Mouse (Mus musculus): Measurements from ENCODE around the gene Cer1. TPM values are rescaled to one million over a fixed set of nuclear protein-coding genes. Genes with fewer than 3 reads are reported as not detected.

Gene Cer1
- polyA plus RNA-seq, 1 experiment from 2014 or later, result 0.09 TPM

DNA sequence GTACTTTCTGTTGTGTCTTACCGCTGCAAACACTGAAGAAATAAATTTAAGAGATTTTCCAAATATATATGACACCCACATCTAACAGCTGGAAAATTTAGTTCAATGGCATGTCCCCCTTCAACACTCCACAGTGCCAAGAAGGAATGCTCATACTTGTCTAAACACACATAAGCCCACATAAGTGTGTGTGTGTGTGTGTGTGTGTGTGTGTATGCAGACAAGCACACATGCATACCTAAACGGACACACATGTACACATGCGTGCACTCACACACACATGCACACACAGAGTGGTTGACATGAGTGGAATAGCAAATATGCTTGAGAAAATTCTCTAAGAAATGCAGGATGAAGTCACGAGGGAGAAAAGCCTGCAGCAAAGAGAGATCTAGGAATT, 12.4 kb downstream of the Cer1 start:
- ATAC-seq (ENCODE audit: low FRiP score), result no peak
- H3K4me2 ChIP-seq, result no peak overlapping the region
- no peaks in the 10 kb centered on the region for H3K4me1 ChIP-seq
- H3K9ac ChIP-seq (replicated peaks), result no peak overlapping the region
- no peaks in the 10 kb centered on the region for H3K36me3 ChIP-seq
- no peak overlapping the region for H3K27ac ChIP-seq (replicated peaks)
- H3K9me3 ChIP-seq (replicated peaks), result no peaks in the 10 kb centered on the region
- H3K4me3 ChIP-seq (replicated peaks), result no peak overlapping the region
- 84% methylated on average over 4 of the region's 4 CpGs for WGBS
- H3K27me3 ChIP-seq (replicated peaks), result no peaks in the 10 kb centered on the region

- no peak for ATAC-seq (ENCODE audit: low FRiP score)
- Histone ChIP-seq H3K4me3 (replicated peaks) (no peak overlapping the region), H3K9ac (replicated peaks) (no peak overlapping the region), H3K9me3 (replicated peaks) (no peaks in the 10 kb centered on the region), H3K27me3 (replicated peaks) (no peaks in the 10 kb centered on the region), H3K4me1 (no peaks in the 10 kb centered on the region), H3K27ac (replicated peaks) (no peak overlapping the region), H3K36me3 (no peaks in the 10 kb centered on the region), H3K4me2 (no peak overlapping the region)
- 36% methylated on average over 6 of the region's 6 CpGs for WGBS
Measured at GRCm38 (mm10) chr4:82872121-82872520, 12.8 kb downstream of the Cer1 start.

- Histone ChIP-seq H3K27me3 (replicated peaks) (no peaks in the 10 kb centered on the region), H3K9me3 (replicated peaks) (no peaks in the 10 kb centered on the region), H3K4me1 (no peaks in the 10 kb centered on the region), H3K9ac (replicated peaks) (no peak overlapping the region), H3K4me2 (no peak overlapping the region), H3K4me3 (replicated peaks) (no peak overlapping the region), H3K36me3 (no peaks in the 10 kb centered on the region), H3K27ac (replicated peaks) (no peak overlapping the region)
- WGBS, result 84% methylated on average over 6 of the region's 6 CpGs
- ATAC-seq (ENCODE audit: low FRiP score), result no peak
Measured at GRCm38 (mm10) chr4:82870931-82871330, 14.0 kb downstream of the Cer1 start.

DNA sequence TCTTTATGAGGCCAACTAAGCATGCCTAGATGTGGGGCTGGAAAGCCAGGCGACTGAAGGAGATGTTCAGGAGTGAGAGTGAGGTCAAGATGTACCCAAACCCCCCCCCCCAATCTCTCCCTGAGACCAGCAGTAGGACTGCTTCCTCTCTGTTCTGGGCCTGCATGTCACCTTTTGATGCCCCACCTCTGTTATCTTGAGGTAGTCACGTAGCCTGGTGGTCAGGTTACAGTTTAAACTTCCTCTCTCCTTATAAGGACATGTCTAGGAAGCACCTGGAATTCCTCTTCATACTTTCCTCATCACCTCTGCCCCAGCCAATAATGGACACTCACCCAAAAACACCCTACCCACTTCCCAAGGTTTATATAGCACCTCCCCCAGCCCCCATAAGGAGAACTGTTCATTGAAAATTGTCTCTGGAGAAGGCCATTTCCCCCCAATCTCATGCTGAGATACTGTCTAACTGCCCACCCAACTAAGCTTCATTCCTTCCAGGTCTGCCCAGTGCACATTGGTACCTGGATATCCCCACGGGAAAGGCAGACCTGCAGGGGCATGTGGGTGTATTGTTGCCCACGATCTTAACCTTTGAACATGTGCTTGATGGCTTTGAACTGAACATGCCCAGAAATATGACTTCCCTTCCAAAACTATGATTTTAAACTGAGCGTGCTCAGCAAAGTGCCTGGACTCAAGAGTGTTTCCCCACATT, 17.1 kb downstream of the Cer1 start:
- whole genome bisulfite sequencing, result 88% methylated on average over 5 of the region's 5 CpGs
- Histone ChIP-seq H3K27ac (replicated peaks) (no peak overlapping the region), H3K4me2 (no peak overlapping the region), H3K9ac (replicated peaks) (no peak overlapping the region), H3K4me3 (replicated peaks) (no peak overlapping the region), H3K4me1 (no peaks in the 10 kb centered on the region), H3K9me3 (replicated peaks) (no peaks in the 10 kb centered on the region), H3K27me3 (replicated peaks) (no peaks in the 10 kb centered on the region), H3K36me3 (no peaks in the 10 kb centered on the region)
- no peak for ATAC-seq (ENCODE audit: low FRiP score)

GRCm38 (mm10) chr4:82867111-82867510, 17.8 kb downstream of the Cer1 start:
- H3K9ac ChIP-seq (replicated peaks), result no peak overlapping the region
- no peaks in the 10 kb centered on the region for H3K4me1 ChIP-seq
- H3K9me3 ChIP-seq (replicated peaks), result no peaks in the 10 kb centered on the region
- H3K36me3 ChIP-seq, result no peaks in the 10 kb centered on the region
- no peak overlapping the region for H3K27ac ChIP-seq (replicated peaks)
- 70% methylated on average over 4 of the region's 4 CpGs for WGBS
- no peak for ATAC-seq (ENCODE audit: low FRiP score)
- no peaks in the 10 kb centered on the region for H3K27me3 ChIP-seq (replicated peaks)
- no peak overlapping the region for H3K4me2 ChIP-seq
- no peak overlapping the region for H3K4me3 ChIP-seq (replicated peaks)

DNA sequence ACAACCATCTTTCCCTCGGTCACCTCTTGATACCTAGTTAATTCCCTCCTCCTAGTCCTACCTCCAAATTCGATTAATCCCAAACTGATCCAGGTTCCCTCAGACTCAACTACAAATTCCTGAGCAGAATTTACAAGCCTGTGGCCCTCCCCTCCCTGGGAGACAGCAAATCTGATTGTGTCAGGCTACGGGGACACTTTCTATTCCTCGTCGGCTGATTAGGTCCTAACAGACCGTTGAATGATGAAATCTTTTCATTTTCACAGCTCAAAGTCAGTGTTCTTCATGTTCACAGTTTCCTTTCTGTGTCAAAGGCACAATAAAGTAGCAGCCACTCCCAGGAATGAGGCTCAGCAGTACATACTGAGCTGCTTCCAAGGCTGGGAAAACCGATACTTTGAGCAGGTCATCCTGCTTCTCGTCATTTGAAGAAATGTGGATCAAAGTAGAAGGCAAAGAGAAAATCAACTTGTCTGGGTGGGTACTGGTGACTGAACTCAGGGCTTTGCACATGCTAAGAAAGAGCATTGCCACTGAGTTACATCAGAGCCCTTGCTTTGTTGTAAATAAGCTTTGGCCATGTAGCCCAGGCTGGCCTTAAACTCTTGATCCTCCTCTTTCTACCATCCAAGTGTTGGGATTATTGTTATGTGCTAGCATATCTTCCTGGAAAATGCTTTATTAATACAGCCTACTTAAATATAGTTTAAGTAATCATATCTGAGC, 19.8 kb downstream of the Cer1 start:
- H3K4me1 ChIP-seq, result no peaks in the 10 kb centered on the region; the same call in 1 of the 2 replicates
- 83% methylated on average over 8 of the region's 8 CpGs for WGBS
- no peak overlapping the region for H3K27ac ChIP-seq (replicated peaks)
- no peaks in the 10 kb centered on the region for H3K27me3 ChIP-seq (replicated peaks)
- H3K9ac ChIP-seq (replicated peaks), result no peak overlapping the region
- no peaks in the 10 kb centered on the region for H3K9me3 ChIP-seq (replicated peaks)
- H3K4me3 ChIP-seq (replicated peaks), result no peak overlapping the region
- H3K36me3 ChIP-seq, result no peaks in the 10 kb centered on the region
- H3K4me2 ChIP-seq, result no peak overlapping the region
- ATAC-seq (ENCODE audit: low FRiP score), result no peak

DNA sequence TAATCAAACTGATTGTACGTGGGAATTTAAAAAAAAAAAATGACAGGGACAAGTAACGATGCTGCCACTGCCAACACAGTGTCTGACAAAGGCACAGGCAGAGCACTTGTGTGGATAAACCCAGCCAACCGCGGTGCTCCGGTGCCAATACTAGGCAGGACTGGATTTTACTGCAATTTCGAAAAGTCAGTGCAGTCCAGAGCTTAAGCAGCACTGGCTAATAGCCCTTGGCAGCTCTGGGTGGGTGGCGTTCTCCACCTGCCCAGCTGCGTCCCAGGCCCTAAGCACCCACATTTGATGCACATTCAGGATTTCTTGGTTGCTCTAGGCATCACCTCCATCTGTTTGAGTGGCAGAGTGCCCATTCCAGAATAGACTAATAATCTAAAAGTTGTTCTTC, 21.6 kb downstream of the Cer1 start:
- H3K36me3 ChIP-seq, result no peaks in the 10 kb centered on the region
- no peaks in the 10 kb centered on the region for H3K9me3 ChIP-seq (replicated peaks)
- no peak for ATAC-seq (ENCODE audit: low FRiP score)
- no peaks in the 10 kb centered on the region for H3K27me3 ChIP-seq (replicated peaks)
- H3K4me2 ChIP-seq, result no peak overlapping the region
- peaks cover 11% of the 10 kb centered on the region; the same call in 1 of the 2 replicates for H3K4me1 ChIP-seq
- no peak overlapping the region for H3K4me3 ChIP-seq (replicated peaks)
- no peak overlapping the region for H3K9ac ChIP-seq (replicated peaks)
- no peak overlapping the region for H3K27ac ChIP-seq (replicated peaks)
- 61% methylated on average over 8 of the region's 8 CpGs for WGBS

- Histone ChIP-seq H3K9ac (replicated peaks) (no peak overlapping the region), H3K9me3 (replicated peaks) (no peaks in the 10 kb centered on the region), H3K4me1 (peaks cover 12% of the 10 kb centered on the region; the same call in 1 of the 2 replicates), H3K27ac (replicated peaks) (no peak overlapping the region), H3K4me2 (no peak overlapping the region), H3K4me3 (replicated peaks) (no peak overlapping the region), H3K36me3 (no peaks in the 10 kb centered on the region), H3K27me3 (replicated peaks) (no peaks in the 10 kb centered on the region)
- 98% methylated on average over 2 of the region's 2 CpGs for WGBS
- ATAC-seq (ENCODE audit: low FRiP score), result no peak
Measured at GRCm38 (mm10) chr4:82861451-82861850, 23.5 kb downstream of the Cer1 start.

- H3K27ac ChIP-seq (replicated peaks), result peak overlapping the region; percentile 45
- H3K4me3 ChIP-seq (replicated peaks), result no peak overlapping the region
- 0 out of 2 replicates have a peak overlapping the region, but pooled peaks have one; percentile 10 for H3K9ac ChIP-seq (replicated peaks)
- no peaks in the 10 kb centered on the region for H3K9me3 ChIP-seq (replicated peaks)
- no peak overlapping the region for H3K4me2 ChIP-seq
- peaks cover 12% of the 10 kb centered on the region; the same call in 1 of the 2 replicates for H3K4me1 ChIP-seq
- no peak for ATAC-seq (ENCODE audit: low FRiP score)
- no peaks in the 10 kb centered on the region for H3K36me3 ChIP-seq
- 43% methylated on average over 3 of the region's 3 CpGs for WGBS
- no peaks in the 10 kb centered on the region for H3K27me3 ChIP-seq (replicated peaks)
Measured at GRCm38 (mm10) chr4:82860566-82860965, 24.4 kb downstream of the Cer1 start.

- peak; percentile 92 for ATAC-seq (ENCODE audit: low FRiP score)
- Histone ChIP-seq H3K9ac (replicated peaks) (peak within 1 kb of the TSS; percentile 83), H3K4me3 (replicated peaks) (peak within 1 kb of the TSS; percentile 84), H3K27me3 (replicated peaks) (no peaks in the 10 kb centered on the region), H3K27ac (replicated peaks) (peak within 1 kb of the TSS; percentile 93), H3K4me2 (peak within 1 kb of the TSS; percentile 72), H3K9me3 (replicated peaks) (no peaks in the 10 kb centered on the region), H3K4me1 (peaks cover 12% of the 10 kb centered on the region; the same call in 1 of the 2 replicates), H3K36me3 (no peaks in the 10 kb centered on the region)
- under 1% methylated on average over 74 of the region's 82 CpGs for WGBS
Measured at GRCm38 (mm10) chr4:82859131-82860125, 25.5 kb downstream of the Cer1 start, which contains the start of gene Zdhhc21. Gene Zdhhc21, minus strand, starts transcription at chr4:82859958.

DNA sequence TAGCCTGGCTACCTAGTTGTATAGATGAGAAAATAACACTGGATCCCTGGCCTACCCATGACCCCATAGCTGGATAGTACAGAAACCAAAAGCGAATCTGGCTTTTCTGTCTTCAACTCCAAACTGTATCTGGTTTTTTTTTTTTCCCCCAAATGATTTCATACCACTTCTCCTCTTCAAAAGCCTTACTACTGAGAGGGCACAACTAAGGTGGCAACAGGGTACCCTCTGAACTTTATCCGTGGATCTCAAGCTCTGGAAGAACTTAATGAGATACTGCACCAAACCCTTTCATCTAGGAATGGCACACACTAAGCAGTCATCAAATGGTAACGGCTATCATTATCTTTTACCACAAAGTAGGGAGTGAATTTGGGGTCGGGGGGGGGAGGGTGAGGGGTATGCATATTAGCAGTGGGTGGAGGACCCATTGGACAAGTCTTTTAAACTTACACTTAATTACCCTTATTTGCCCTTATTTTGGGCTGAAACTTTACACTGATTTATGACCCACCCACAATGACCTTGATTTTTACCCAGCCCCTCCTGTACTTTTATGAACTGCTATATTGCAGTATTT, 26.4 kb downstream of the Cer1 start:
- H3K27ac ChIP-seq (replicated peaks), result peak overlapping the region; percentile 93; the same call in 1 of the 2 replicates
- peak overlapping the region; percentile 72 for H3K4me2 ChIP-seq
- H3K36me3 ChIP-seq, result no peaks in the 10 kb centered on the region
- 26% methylated on average over 4 of the region's 4 CpGs for WGBS
- H3K4me1 ChIP-seq, result peaks cover 12% of the 10 kb centered on the region; the same call in 1 of the 2 replicates
- no peak for ATAC-seq (ENCODE audit: low FRiP score)
- no peaks in the 10 kb centered on the region for H3K27me3 ChIP-seq (replicated peaks)
- H3K9ac ChIP-seq (replicated peaks), result peak overlapping the region; percentile 83
- H3K4me3 ChIP-seq (replicated peaks), result peak overlapping the region; percentile 84
- H3K9me3 ChIP-seq (replicated peaks), result no peaks in the 10 kb centered on the region
